Mouse (Mus musculus) ES-E14 (cell line): Measurements from ENCODE around the gene Abhd4.

Source experiments
- CHD2 ChIP-seq: IDR thresholded peaks from 2 replicates; pipeline ENCODE4 v1.6.1; 2014; ENCODE audit warnings: mild to moderate bottlenecking, low read depth, low read length, inconsistent platforms
- HCFC1 ChIP-seq: IDR thresholded peaks from 2 replicates; pipeline ENCODE4 v1.6.1; 2012; ENCODE audit warnings: low read length, inconsistent platforms, borderline replicate concordance; ENCODE audit not compliant: insufficient read depth
- MAFK ChIP-seq: IDR thresholded peaks from 2 replicates; pipeline ENCODE4 v1.6.1; 2014; ENCODE audit warnings: mild to moderate bottlenecking, low read depth, low read length, inconsistent platforms; ENCODE audit not compliant: insufficient read depth
- ZC3H11A ChIP-seq: IDR thresholded peaks from 2 replicates; pipeline ENCODE4 v1.6.1; 2012; ENCODE audit warnings: low read depth, mild to moderate bottlenecking, inconsistent platforms, low read length, borderline replicate concordance
- ZNF384 ChIP-seq: IDR thresholded peaks from 2 replicates; pipeline ENCODE4 v1.6.1; 2012; ENCODE audit warnings: low read depth, low read length, inconsistent platforms

DNA sequence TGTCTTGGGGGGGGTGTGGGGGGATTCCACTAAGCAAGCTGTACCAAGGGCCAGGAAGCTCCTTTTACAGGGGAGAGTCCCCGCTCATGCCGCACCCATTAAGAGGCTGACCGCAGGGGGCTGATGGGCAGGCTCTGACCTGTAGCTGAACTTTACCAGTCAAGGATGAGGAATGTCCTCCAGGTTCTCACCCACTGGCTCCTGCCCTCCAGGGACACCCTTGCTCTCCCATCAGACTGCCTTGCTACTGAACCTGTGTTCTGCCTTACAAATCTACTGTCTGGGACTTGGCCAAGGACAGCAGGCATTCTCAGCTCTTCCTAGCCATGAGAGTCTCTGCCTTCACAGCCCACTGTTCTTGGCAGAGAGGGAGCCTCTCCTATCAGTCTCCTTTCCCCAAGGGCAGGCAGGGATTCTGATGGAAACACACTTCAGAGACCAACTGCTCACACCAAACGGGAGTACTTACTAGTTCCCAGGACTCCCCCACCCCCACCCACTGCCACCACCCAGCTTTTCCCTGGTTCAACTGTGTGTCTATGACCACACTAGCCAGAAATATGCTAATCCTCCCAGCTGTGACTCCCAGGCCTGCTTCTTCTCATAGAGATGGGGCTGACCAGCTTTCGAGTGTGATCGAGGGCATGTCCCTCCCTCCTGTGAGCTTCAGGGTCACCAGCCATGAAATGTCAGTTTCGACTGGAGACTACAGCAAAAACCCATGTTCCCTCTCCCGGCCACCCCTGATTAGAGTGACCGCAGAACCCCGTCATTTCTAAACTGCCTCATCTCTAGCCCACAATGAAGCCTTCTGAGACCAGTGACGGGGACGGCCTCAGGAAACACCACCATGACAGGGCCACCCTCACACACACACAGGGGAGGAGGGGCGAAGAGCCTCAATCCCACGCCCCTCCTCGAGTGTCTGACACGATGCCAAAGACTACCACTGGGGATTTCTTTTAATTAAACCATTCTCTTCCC lies 29.2 kb upstream of the Abhd4 start:
- TF ChIP-seq HCFC1 (no peak), CHD2 (no peak), ZC3H11A (no peak), ZNF384 (no peak), MAFK (no peak)
